ENCODE assay signal across 12 mouse cellular contexts in genomic region chr8:81807578-81807977, GRCm38 (mm10).
DNase-seq lines count a peak whose midpoint lies in the region; ATAC-seq and TF ChIP-seq lines count a peak whose summit lies in the region.
"Had no signal": no experiment of that assay in that cellular context is flagged by ENCODE, and none has a peak within 500 bp of the region (broad histone marks: within the 10 kb centered on the region; RNA-seq: fewer than 3 reads in every experiment).

No protein-coding gene starts in this region.

- no peaks in the 10 kb centered on the region for H3K36me3 ChIP-seq in kidney, adult 2 months (ENCODE audit: control insufficient read depth, insufficient read depth, low read length)
- no peaks in the 10 kb centered on the region for H3K36me3 ChIP-seq in limb, embryonic 10.5 days
- H3K36me3 ChIP-seq: forebrain, embryonic 10.5 days; heart, embryonic 13.5 days; lung, embryonic 15.5 days had no signal

- no peak for ATAC-seq in frontal cortex, adult (ENCODE audit: low TSS enrichment)

- 19% methylated on average over 6 of the region's 6 CpGs for WGBS in kidney, adult 2 months
- 68% methylated on average over 6 of the region's 6 CpGs for WGBS in limb, embryonic 10.5 days

- intact Hi-C loops in left cerebral cortex, postnatal 4 days (cut with DNase I), result no loop called here
- intact Hi-C loops in left cerebral cortex, postnatal 36 days (cut with DNase I), result loop anchor here (2.0 to 5.0 kb wide), 2 partner anchors 330 to 459 kb away; no protein-coding TSS in a partner anchor

- no peaks in the 10 kb centered on the region for H3K27me3 ChIP-seq in kidney, adult 2 months (replicated peaks; ENCODE audit: control insufficient read depth, insufficient read depth, low read length)
- H3K27me3 ChIP-seq in limb, embryonic 10.5 days (ENCODE audit: low read depth, poor library complexity, severe bottlenecking), result no peaks in the 10 kb centered on the region
- H3K27me3 ChIP-seq: heart, embryonic 13.5 days; lung, embryonic 15.5 days had no signal

- TF ChIP-seq POLR2A in kidney, adult 2 months (IDR thresholded peaks at IDR 0.05; ENCODE audit: low read depth, low read length), result no peak

- 0 out of 2 replicates have a peak, but pooled peaks cover 2% of the 10 kb centered on the region for H3K4me1 ChIP-seq in kidney, adult 2 months (ENCODE audit: control insufficient read depth, insufficient read depth, low read length)
- peaks cover 26% of the 10 kb centered on the region for H3K4me1 ChIP-seq in limb, embryonic 10.5 days

- peak; percentile 2 for DNase-seq in left cerebral cortex, postnatal 4 days
- no peak for DNase-seq in left cerebral cortex, postnatal 36 days (ENCODE audit: low spot score in 2 of 2)
- peak; percentile 63 for DNase-seq in CD4-positive, CD25-positive, alpha-beta regulatory T cell, adult 2 months (ENCODE audit: low read depth, low spot score)
- DNase-seq in kidney, adult 2 months, result peak; percentile 59
- DNase-seq in kidney, postnatal 25 days, result peak; percentile 37 to 63
- no peak for DNase-seq in adrenal gland, adult 8-10 months
- DNase-seq in limb, embryonic 10.5 days (ENCODE audit: low spot score), result no peak
- DNase-seq: right cerebral cortex, postnatal 25 days had no signal

- H3K4me3 ChIP-seq in kidney, adult 2 months (ENCODE audit: insufficient read depth, low read depth, low read length), result no peak overlapping the region
- H3K4me3 ChIP-seq in limb, embryonic 10.5 days, result no peak overlapping the region
- H3K4me3 ChIP-seq: forebrain, embryonic 10.5 days; heart, embryonic 13.5 days; lung, embryonic 15.5 days had no signal

- H3K27ac ChIP-seq in kidney, adult 2 months (ENCODE audit: insufficient read depth, low read depth, low read length), result no peak overlapping the region
- no peak overlapping the region for H3K27ac ChIP-seq in limb, embryonic 10.5 days
- H3K27ac ChIP-seq: forebrain, embryonic 10.5 days; heart, embryonic 13.5 days; lung, embryonic 15.5 days had no signal

- H3K9me3 ChIP-seq in limb, embryonic 10.5 days (replicated peaks), result no peaks in the 10 kb centered on the region
- H3K9me3 ChIP-seq: forebrain, embryonic 10.5 days; heart, embryonic 13.5 days; lung, embryonic 15.5 days had no signal

- TF ChIP-seq CTCF in kidney, adult 2 months (conservative IDR thresholded peaks at IDR 0.05; ENCODE audit: insufficient read depth, insufficient read length, low read depth, low read length), result no peak

Comparison
In these comparisons a context has a peak if more than half of its experiments do, and no peak if none do; other contexts are left out.
1. DNase-seq: peak in left cerebral cortex, postnatal 4 days (single experiment), CD4-positive, CD25-positive, alpha-beta regulatory T cell, adult 2 months (single experiment), kidney, adult 2 months (single experiment) and kidney, postnatal 25 days (2 of 2); none in left cerebral cortex, postnatal 36 days (0 of 2), adrenal gland, adult 8-10 months (single experiment) and limb, embryonic 10.5 days (single experiment).